Mouse (Mus musculus) cerebellum, adult 2 months (tissue): ENCODE results near the gene Mtmr4. TPM values are rescaled to one million over a fixed set of nuclear protein-coding genes. Genes with fewer than 3 reads are reported as not detected.
A peak's percentile ranks its signal among the peaks of the same experiment; 100 is the strongest.

Experiments
- DNase-seq, 2 experiments: peaks; one replicate each; pipeline ENCODE4 v3.0.0; 2021
- H3K27ac ChIP-seq: fragments of 200-500 bp; 2 replicates; pipeline ENCODE4 v1.5.1; 2012; ENCODE audit warnings: low read length, control low read depth, inconsistent platforms; ENCODE audit not compliant: insufficient read depth
- H3K27me3 ChIP-seq: fragments of 200-500 bp; 2 replicates; pipeline ENCODE4 v1.6.1; 2012; ENCODE audit warnings: inconsistent platforms, mild to moderate bottlenecking, low read length, moderate library complexity; ENCODE audit not compliant: control insufficient read depth, insufficient read depth
- H3K4me1 ChIP-seq: fragments of 200-500 bp; 2 replicates; pipeline ENCODE4 v1.6.1; 2011; ENCODE audit warnings: low read length; ENCODE audit not compliant: control insufficient read depth, insufficient read depth
- H3K4me3 ChIP-seq: fragments of 200-500 bp; replicated peaks from 2 replicates; pipeline ENCODE3; 2011; ENCODE audit warnings: mild to moderate bottlenecking, low read depth, low read length, control low read depth; ENCODE audit not compliant: insufficient read depth
- CTCF ChIP-seq: fragments of 200-500 bp; IDR thresholded peaks from 2 replicates; pipeline ENCODE4 v1.5.1; 2011; ENCODE audit warnings: low read depth, mild to moderate bottlenecking, control low read depth, low read length, moderate library complexity, borderline replicate concordance; ENCODE audit not compliant: insufficient read depth
- POLR2A ChIP-seq: fragments of 200-500 bp; IDR thresholded peaks from 2 replicates; pipeline ENCODE4 v1.6.1; 2011; ENCODE audit warnings: low read length, control low read depth, borderline replicate concordance; ENCODE audit not compliant: insufficient read depth
- WGBS: fragments of 180-500 bp; shearing (Covaris S2); methylation state at CpG from one replicate; pipeline ENCODE4 v1.1.7; 2018; 5-methylcytosine and 5-hydroxymethylcytosine counted together
- polyA plus RNA-seq: library from polyadenylated mRNA; depleted of rRNA; stranded (reverse); fragments of >200 nt; gene quantifications from 2 replicates; pipeline ENCODE4 v1.2.3, GENCODE M21; 2012

Gene Mtmr4
- polyA plus RNA-seq, 1 experiment = 66.9 TPM

DNA sequence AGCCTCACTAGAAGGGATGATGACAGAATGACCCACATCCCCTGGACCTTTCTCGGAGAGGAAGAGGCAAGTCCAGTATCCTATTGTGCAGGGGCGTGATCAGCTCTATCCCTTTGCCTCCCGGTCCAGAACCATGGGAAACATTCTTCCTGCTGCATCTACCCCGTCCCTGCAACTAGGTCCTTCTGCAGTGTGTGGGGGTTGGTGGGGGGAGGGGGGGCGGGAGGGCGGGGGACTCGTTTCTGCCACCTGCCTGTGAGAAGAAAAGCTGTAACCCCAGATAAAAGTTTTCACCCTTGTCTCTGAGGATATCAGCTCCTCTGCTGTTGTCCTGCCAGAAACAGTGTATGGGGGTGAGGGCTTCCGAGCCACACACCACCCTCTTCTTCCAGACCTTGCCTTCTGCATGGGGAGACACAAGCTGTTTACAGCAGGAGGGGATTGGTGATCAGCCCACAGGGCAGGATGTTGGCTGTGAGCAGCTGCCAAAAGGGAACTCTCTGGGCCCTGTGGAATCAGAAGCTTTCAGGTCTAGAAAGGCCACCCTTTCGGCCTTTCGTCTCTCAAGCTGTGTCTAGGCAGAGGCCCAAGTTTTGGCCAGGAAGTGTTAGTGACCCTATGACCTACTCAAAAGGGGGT, 12.9 kb upstream of the Mtmr4 start:
- peaks cover 41% of the 10 kb centered on the region for H3K4me1 ChIP-seq
- under 1% methylated on average over 10 of the region's 10 CpGs for WGBS
- peak; percentile 71 to 79 for DNase-seq
- peak overlapping the region; percentile 95 for H3K4me3 ChIP-seq
- peak overlapping the region; percentile 99 for H3K27ac ChIP-seq
- TF ChIP-seq POLR2A (peak; percentile 30; the same call in 1 of the 2 replicates), CTCF (no peak)
- no peaks in the 10 kb centered on the region for H3K27me3 ChIP-seq

DNA sequence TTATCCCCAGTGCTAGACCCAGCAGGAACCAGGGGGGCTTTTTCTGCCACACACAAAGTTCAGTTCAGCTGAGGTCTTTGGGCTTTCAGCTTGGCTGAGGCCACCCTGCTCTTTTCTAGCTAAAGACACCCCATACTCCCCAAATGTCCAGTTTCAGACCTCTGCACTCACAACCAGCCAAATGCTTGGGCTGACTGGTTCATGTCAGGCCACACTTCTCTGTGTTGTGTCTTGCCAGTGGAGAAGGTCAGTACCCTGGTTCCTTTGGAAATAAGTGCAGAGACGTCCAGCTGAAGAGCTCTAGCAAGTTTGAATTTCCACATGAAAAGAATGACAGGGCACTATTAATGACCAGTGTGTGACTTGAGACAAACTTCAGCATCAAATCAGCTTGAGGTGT, 12.2 kb upstream of the Mtmr4 start:
- no peak for TF ChIP-seq CTCF
- TF ChIP-seq POLR2A = no peak
- peak overlapping the region; percentile 15 for H3K27ac ChIP-seq
- no peak for DNase-seq
- H3K4me1 ChIP-seq = peaks cover 41% of the 10 kb centered on the region
- no peaks in the 10 kb centered on the region for H3K27me3 ChIP-seq
- WGBS = 26% methylated on average over 1 of the region's 1 CpGs
- H3K4me3 ChIP-seq = no peak overlapping the region

DNA sequence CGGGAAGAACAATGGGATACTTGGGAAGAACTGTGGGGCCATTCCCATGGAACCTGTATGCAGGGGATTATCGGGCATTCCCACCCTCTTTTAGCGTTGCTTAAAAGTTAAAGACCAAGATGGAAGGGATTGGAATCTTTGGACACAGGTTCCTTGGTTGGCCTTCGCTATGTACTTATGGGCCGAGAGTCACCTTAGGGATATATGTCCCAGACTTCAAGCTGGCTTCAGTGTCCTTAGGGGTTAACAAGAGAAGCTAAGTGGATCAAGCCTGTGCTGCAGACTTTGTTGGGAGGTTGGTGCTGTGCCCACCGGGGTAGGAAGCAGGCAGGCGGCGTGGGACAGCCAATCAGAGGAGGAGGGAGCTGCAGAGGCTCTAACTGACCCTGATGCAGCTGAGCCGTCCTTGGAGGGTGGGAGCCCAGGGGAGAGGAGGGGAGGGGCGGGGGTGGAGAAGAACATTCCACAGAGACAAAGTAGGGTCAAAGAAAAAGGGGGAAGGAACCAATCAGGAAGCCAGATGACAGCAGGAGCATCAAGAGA, 11.3 kb upstream of the Mtmr4 start:
- Histone ChIP-seq H3K4me3 (peak overlapping the region; percentile 42), H3K27ac (peak overlapping the region; percentile 81)
- TF ChIP-seq CTCF (no peak), POLR2A (no peak)

DNA sequence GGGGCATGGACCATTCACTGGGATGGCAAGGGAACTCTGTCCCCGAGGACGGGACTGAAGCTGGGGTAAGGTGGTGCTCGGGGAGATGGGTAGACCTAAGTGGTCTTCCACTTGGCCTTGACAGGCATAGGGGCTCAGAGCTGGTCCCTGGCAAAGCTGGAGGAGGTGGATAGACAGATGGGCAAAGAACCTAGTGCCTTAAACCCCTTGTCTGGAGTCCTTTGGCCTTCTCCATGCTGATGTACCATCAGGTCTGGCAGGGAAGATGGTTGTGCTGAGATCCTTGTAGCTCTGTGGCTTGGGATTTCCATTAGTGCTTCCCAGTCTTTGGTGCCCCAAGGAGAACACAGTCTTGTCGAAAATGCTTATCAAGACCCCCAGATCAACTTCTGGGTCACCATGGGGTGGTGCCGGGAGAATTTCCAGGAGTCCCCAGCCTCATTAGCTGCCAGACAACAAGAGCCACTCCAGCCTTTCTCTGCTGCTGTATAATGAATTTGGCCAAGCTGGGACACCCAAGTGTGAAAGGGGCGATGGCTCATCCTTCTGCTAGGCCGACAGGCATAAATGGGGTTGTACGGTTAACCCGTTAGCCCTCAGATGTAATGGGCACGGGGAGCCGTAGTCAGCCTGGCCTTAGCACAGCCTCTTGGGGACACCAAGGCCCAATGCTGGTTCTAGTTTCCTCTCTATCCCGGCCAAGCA, 10.6 kb upstream of the Mtmr4 start:
- Histone ChIP-seq H3K27me3 (no peaks in the 10 kb centered on the region), H3K4me1 (peaks cover 41% of the 10 kb centered on the region), H3K4me3 (peak overlapping the region; percentile 42), H3K27ac (peak overlapping the region; percentile 81)
- peak in 1 of 2 experiments; percentile 40 for DNase-seq
- no peak for TF ChIP-seq POLR2A
- 50% methylated on average over 12 of the region's 12 CpGs for whole genome bisulfite sequencing

More for the DNA sequence above, 11.3 kb upstream of the Mtmr4 start:
- Histone ChIP-seq H3K27me3 (no peaks in the 10 kb centered on the region), H3K4me1 (peaks cover 41% of the 10 kb centered on the region)
- peak in 1 of 2 experiments; percentile 46 for DNase-seq
- WGBS = 37% methylated on average over 10 of the region's 10 CpGs

DNA sequence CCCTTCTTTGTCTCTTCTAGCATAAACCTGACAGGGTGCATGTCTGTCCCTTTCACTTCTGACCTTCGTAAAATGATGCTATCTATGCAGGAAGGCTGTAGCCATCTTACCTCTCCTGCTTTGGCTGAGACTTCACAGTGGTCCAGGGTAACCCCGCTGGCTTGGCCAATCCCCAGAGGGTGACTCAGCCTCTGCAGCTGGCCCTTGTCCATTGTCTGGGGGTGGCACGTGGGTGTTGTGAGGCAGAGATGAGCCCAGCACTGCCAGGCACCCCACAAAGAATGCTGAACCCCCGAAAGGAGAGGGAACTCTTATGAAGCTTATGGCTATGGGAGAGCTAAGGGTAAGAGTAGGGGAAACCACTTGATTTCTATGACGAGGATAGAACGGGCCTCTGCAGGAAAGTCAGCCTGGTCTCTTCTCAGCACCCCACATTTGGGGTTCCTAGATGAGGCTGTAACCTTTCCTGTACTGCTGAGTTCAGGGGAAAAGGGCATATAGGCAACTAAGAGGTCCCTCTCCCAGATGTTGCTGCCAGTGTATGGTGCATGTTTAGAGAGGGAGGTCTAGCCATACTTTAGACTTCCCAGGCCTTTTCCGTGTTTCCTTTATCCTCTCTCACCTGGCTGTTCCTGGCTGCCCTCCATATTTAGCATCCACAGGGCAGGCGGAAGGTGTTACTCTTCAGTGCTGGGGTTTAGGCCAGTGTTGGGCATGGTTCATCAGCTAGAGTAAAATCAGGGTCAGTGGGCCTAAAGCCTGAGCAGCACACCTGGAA, 9.8 kb upstream of the Mtmr4 start:
- H3K27me3 ChIP-seq = no peaks in the 10 kb centered on the region
- WGBS = 25% methylated on average over 8 of the region's 8 CpGs
- TF ChIP-seq CTCF (no peak), POLR2A (0 out of 2 replicates have a peak, but pooled peaks have one; percentile 1)
- peak overlapping the region; percentile 27 for H3K4me3 ChIP-seq
- peak overlapping the region; percentile 81 for H3K27ac ChIP-seq
- DNase-seq = peak; percentile 71 to 72
- H3K4me1 ChIP-seq = peaks cover 38% of the 10 kb centered on the region

DNA sequence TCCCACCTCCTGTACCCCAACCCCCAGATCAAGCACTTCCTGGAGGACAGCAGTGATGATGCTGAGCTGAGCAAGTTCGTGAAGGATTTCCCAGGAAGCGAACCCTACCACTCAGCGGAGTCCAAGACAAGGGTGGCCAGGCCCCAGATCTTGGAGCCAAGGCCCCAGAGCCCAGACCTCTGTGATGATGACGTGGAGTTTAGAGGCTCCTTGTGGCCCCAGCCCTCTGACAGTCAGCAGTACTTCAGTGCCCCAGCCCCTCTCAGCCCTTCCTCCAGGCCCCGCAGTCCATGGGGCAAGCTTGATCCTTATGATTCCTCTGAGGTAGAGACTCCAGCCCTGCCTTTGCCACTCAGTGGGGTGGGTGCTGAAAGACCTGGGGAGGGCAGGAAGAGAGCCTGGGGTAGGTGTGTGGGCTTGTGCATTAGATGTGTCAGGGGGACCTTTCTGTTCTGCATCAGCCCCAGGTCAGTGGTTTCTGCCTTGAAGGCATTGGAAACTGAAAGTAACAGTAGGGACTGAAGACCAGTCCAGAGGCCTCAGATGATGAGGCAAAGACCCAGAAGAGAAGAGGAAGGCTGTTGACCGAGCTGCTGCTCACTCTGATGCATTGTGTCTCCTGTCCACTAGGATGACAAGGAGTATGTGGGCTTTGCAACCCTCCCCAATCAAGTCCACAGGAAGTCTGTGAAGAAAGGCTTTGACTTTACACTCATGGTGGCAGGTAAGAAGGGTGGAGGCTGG, 8.5 kb upstream of the Mtmr4 start:
- 84% methylated on average over 6 of the region's 6 CpGs for WGBS
- Histone ChIP-seq H3K27ac (peak overlapping the region; percentile 62; the same call in 1 of the 2 replicates), H3K4me3 (peak overlapping the region; percentile 6), H3K27me3 (no peaks in the 10 kb centered on the region), H3K4me1 (peaks cover 31% of the 10 kb centered on the region)
- no peak for TF ChIP-seq POLR2A
- TF ChIP-seq CTCF = no peak
- no peak for DNase-seq

DNA sequence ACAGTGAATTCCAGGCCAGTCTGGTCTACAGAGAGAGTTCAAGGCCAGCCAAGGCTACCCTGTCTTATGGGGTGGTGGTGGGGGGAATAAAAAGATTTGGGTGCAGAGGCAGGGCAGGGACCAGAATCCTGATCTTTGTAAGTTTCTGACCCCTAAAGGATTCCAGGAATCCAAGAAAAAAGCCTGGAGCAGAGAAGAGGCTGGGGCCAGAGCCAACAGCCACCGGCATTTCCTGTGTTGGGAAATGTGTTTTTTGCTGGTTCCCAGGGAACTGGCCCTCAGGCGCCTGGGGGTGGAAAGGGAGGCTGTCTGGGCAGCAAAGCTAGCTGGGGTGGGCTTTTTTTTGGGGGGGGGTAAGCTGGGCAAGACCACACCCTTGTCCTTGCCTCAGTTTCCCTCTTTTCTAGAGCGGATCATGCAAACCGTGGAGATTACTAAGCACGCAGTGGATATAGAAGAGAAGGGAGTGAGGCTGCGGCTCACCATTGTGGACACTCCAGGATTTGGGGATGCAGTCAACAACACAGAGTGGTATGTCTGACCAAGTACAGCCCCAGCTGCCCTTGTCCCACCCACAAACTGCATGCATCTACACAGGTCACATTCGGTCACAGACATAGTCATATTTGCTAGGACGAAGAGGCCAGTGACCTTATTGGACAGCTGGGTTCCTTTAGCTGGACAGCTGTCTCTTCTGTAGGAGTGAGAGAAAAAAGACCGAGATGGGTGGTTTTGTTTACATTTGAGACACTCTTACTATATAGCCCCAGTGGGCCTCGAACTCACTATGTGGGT, 7.1 kb upstream of the Mtmr4 start:
- H3K4me3 ChIP-seq = no peak overlapping the region
- no peak for DNase-seq
- H3K4me1 ChIP-seq = peaks cover 34% of the 10 kb centered on the region
- H3K27ac ChIP-seq = 0 out of 2 replicates have a peak overlapping the region, but pooled peaks have one; percentile 62
- WGBS = 83% methylated on average over 10 of the region's 10 CpGs
- H3K27me3 ChIP-seq = no peaks in the 10 kb centered on the region
- TF ChIP-seq CTCF (no peak), POLR2A (no peak)
